Mouse (Mus musculus) hindbrain, embryonic 13.5 days (tissue): ENCODE data around the gene Gpc6. TPM values are rescaled to one million over a fixed set of nuclear protein-coding genes. Genes with fewer than 3 reads are reported as not detected.

Experiments used
- ATAC-seq: fragments of 200-750 bp; cut with Nextera tagmentation; 2 replicates; pipeline ENCODE4 v1.8.0; 2017; ENCODE audit warnings: moderate TSS enrichment; ENCODE audit not compliant: low FRiP score
- H3K27ac ChIP-seq: fragments of 300-500 bp; sonication (generic); 2 replicates; pipeline ENCODE4 v1.5.1; 2015; ENCODE audit warnings: inconsistent platforms, mild to moderate bottlenecking, moderate library complexity
- H3K27me3 ChIP-seq: fragments of 300-500 bp; sonication (generic); 2 replicates; pipeline ENCODE4 v1.6.1; 2015; ENCODE audit warnings: mild to moderate bottlenecking, inconsistent platforms
- H3K36me3 ChIP-seq: fragments of 300-500 bp; sonication (generic); 2 replicates; pipeline ENCODE4 v1.6.1; 2015; ENCODE audit warnings: mild to moderate bottlenecking, inconsistent platforms
- H3K4me1 ChIP-seq: fragments of 300-500 bp; sonication (generic); replicated peaks from 2 replicates; pipeline ENCODE4 v1.6.1; 2015; ENCODE audit warnings: inconsistent platforms
- H3K4me2 ChIP-seq: fragments of 300-500 bp; sonication (generic); 2 replicates; pipeline ENCODE4 v1.6.1; 2015; ENCODE audit warnings: inconsistent platforms, mild to moderate bottlenecking, moderate library complexity
- H3K4me3 ChIP-seq: fragments of 300-500 bp; sonication (generic); 2 replicates; pipeline ENCODE4 v1.5.1; 2015; ENCODE audit warnings: mild to moderate bottlenecking, inconsistent platforms
- H3K9ac ChIP-seq: fragments of 300-500 bp; sonication (generic); 2 replicates; pipeline ENCODE4 v1.6.1; 2015; ENCODE audit warnings: mild to moderate bottlenecking, inconsistent platforms
- H3K9me3 ChIP-seq: fragments of 300-500 bp; sonication (generic); 2 replicates; pipeline ENCODE4 v1.6.1; 2016; ENCODE audit warnings: inconsistent platforms
- WGBS: fragments of 180-500 bp; shearing (Covaris S2); methylation state at CpG from one replicate; pipeline ENCODE4 v1.1.7; 2015; 5-methylcytosine and 5-hydroxymethylcytosine counted together
- polyA plus RNA-seq: library from polyadenylated mRNA; unstranded; fragments of >200 nt; fragmentation: Nextera tagmentation; extraction: Ambion mirVana; gene quantifications from 2 replicates; pipeline ENCODE4 v1.2.1, GENCODE M21; 2015

Gpc6 gene
- polyA plus RNA-seq, 1 experiment from 2014 or later = 20.8 TPM

DNA sequence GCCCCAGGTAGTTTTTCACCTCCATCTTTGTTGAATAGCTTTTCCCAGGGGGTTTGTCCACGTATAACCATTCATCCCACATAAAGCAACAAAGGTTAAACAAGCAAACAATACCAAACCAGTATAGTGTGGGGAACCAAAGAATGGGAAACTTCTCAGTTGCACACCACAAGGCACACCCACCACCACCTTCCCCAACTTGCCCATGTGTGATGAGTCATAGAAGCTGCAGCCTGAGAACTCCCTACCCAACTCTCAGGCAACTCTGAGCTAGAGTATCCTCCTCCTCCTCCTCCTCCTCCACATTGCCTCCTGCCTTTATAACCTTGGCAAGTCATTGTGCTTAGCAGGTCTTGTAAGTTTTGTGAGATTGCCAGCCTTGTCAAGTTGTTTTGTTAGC lies 718.0 kb downstream of the Gpc6 start:
- no peak overlapping the region for H3K27ac ChIP-seq
- WGBS = 88% methylated on average over 1 of the region's 1 CpGs
- no peaks in the 10 kb centered on the region for H3K36me3 ChIP-seq
- no peak overlapping the region for H3K4me2 ChIP-seq
- no peak overlapping the region for H3K9ac ChIP-seq
- no peak for ATAC-seq
- H3K9me3 ChIP-seq = no peaks in the 10 kb centered on the region
- no peak overlapping the region for H3K4me3 ChIP-seq
- no peaks in the 10 kb centered on the region for H3K27me3 ChIP-seq
- H3K4me1 ChIP-seq = no peaks in the 10 kb centered on the region

DNA sequence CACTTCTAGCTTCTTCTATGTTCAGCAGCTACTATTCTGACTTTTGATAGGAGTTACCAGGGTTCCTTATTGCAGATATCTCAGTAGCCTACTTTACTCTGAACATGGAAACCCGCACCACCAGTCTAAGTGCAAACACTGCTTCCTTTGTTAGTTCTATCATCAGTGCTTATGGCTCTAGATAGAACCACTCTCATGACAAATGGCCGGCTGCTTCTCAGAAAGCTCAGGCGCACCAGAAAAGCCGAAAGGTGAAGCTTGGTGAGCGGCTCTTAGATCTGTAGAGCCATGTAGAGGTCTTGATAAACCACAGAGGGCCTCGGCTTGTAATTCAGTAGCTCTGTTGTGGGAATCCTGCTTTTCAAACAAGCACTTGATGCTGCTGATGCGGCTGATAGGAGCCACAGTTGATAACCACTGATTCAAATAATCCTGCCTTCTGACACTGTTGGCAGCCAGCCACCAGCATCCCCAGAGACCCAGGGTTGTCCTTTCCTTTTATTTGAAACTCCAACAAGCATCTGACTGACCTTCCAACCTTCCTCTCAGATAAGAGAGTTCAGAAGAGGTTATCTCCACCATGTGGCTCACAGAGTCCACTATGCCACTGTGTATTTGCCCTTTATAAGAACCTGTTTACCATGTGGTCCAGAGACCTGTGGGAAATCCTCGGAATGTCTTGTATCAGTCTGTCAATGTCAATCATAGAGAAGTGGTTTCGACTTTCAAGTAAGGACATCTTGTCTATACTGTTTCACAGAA lies 723.3 kb downstream of the Gpc6 start:
- Histone ChIP-seq H3K4me3 (no peak overlapping the region), H3K4me2 (no peak overlapping the region), H3K27me3 (no peaks in the 10 kb centered on the region), H3K36me3 (no peaks in the 10 kb centered on the region), H3K4me1 (0 out of 2 replicates have a peak, but pooled peaks cover 4% of the 10 kb centered on the region), H3K9me3 (no peaks in the 10 kb centered on the region), H3K27ac (no peak overlapping the region), H3K9ac (no peak overlapping the region)
- WGBS = 83% methylated on average over 9 of the region's 9 CpGs
- no peak for ATAC-seq

DNA sequence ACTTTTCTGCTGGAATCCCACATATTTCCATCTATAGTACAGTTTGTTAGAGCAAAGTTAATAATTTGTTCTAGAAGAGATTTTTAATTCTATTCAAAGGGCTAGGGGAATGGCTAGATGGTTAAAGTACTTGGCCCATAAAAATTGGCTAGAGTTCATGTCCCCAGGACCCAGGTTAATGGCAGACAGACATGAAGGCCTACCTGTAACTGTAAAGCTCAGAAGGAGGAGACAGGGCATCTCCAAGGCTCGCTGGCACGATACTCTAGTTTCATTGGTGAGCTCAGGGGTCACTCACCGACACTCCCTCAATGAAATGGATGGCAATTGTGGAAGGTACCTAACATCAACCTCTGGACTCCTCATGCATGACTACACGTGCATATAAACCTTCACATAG lies 725.0 kb downstream of the Gpc6 start:
- H3K4me3 ChIP-seq = no peak overlapping the region
- WGBS = 96% methylated on average over 4 of the region's 4 CpGs
- ATAC-seq = no peak

DNA sequence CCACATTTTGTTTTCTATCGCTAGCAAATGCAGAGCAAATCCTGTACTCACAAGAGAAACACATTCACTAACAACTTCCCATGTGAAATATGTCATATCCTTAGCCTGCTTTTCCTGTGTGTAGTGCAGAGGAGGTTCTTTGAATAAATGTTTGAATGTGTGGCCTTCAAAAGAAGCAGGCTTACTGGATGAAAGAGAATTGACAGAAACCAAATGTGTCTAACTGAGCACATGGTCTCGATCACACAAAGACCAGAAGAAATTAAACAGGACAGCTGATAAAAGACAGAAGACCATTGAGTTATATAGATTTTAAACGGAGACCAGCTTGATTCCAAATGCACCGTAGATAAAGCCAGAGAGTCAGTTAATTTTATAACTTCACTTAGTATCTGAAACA lies 726.2 kb downstream of the Gpc6 start:
- no peak for ATAC-seq
- Histone ChIP-seq H3K9ac (no peak overlapping the region), H3K27ac (no peak overlapping the region), H3K4me3 (no peak overlapping the region), H3K9me3 (no peaks in the 10 kb centered on the region), H3K27me3 (no peaks in the 10 kb centered on the region), H3K4me2 (no peak overlapping the region), H3K4me1 (peaks cover 9% of the 10 kb centered on the region; the same call in 1 of the 2 replicates), H3K36me3 (no peaks in the 10 kb centered on the region)
- WGBS = 80% methylated on average over 4 of the region's 4 CpGs

More for the DNA sequence above, 725.0 kb downstream of the Gpc6 start:
- Histone ChIP-seq H3K27me3 (no peaks in the 10 kb centered on the region), H3K36me3 (no peaks in the 10 kb centered on the region), H3K9ac (no peak overlapping the region), H3K27ac (no peak overlapping the region), H3K9me3 (no peaks in the 10 kb centered on the region), H3K4me2 (no peak overlapping the region), H3K4me1 (peaks cover 5% of the 10 kb centered on the region; the same call in 1 of the 2 replicates)

DNA sequence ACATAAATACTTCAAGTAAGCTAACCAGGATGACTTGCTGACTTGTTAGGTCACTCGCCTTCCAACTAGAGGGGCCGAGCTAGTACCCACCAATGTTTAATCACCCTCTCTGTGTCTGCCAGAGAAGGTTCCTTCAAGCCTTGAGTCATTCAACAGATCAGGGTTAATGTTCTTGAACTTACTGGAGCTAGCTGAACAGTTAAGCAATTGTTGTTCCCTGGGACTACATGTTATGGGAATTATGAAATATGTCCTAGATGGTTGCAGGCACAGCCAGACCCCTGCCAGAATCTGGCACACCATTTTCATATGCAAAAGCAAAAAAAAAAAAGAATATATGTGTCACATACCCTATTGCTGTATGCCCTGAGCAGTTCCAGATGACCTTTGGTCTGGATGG lies 726.8 kb downstream of the Gpc6 start:
- Histone ChIP-seq H3K27ac (no peak overlapping the region), H3K4me1 (peaks cover 9% of the 10 kb centered on the region; the same call in 1 of the 2 replicates), H3K9me3 (no peaks in the 10 kb centered on the region), H3K4me3 (no peak overlapping the region), H3K9ac (no peak overlapping the region), H3K27me3 (no peaks in the 10 kb centered on the region), H3K4me2 (no peak overlapping the region), H3K36me3 (no peaks in the 10 kb centered on the region)
- ATAC-seq = no peak
- 86% methylated on average over 2 of the region's 2 CpGs for WGBS

DNA sequence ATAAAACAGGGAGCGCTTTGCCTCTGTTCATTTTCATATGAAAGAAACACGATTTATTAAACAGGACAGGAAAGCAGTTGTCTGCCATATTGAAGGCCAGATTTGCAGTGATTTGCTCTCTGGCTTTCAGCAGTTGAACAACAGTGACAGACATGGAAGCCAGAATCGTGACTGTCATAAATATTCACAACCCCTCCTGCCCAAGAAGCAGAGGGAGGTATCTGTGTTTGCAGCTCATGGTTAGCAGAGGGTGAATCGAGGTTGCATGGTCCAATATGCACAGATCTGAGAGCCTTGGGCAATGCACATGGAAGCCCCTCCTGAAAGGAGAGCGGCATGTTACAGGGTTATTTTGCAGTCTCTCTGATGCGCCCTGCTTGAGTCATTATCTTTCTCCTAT lies 730.3 kb downstream of the Gpc6 start:
- Histone ChIP-seq H3K9me3 (no peaks in the 10 kb centered on the region), H3K27me3 (no peaks in the 10 kb centered on the region), H3K4me3 (no peak overlapping the region), H3K9ac (no peak overlapping the region), H3K36me3 (no peaks in the 10 kb centered on the region), H3K4me2 (no peak overlapping the region), H3K27ac (no peak overlapping the region), H3K4me1 (peaks cover 5% of the 10 kb centered on the region; the same call in 1 of the 2 replicates)
- ATAC-seq = no peak
- 64% methylated on average over 6 of the region's 6 CpGs for WGBS

DNA sequence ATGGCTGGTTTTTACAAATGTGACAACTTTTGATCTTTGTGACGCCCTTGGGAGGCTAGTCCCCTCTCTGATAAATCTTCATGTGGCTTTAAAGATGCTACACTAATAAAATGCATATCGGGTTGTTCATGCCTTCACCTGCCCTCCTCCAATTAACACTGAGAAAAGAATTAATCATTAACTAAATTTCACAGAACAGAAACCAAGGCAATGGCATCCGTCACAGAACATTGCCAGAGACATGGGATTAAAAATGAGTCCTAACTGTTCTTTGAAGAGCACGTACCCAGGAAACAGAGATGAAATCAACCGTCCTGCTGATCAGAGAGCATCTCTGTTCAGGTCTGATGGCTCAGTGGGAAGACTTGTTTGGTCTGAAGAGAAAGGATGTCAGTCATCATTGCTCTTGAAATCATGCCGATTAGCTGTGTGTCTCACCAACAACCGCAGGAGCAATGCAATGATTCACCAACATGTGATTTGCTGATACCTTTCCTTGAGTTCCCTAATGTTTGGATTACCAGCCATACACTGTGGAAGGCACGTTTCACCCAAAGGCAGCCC lies 734.2 kb downstream of the Gpc6 start:
- no peak overlapping the region for H3K27ac ChIP-seq
- no peaks in the 10 kb centered on the region for H3K27me3 ChIP-seq
- H3K4me1 ChIP-seq = peaks cover 5% of the 10 kb centered on the region; the same call in 1 of the 2 replicates
- no peak overlapping the region for H3K9ac ChIP-seq
- H3K4me2 ChIP-seq = no peak overlapping the region
- H3K9me3 ChIP-seq = no peaks in the 10 kb centered on the region
- WGBS = 84% methylated on average over 8 of the region's 8 CpGs
- no peak overlapping the region for H3K4me3 ChIP-seq
- no peak for ATAC-seq
- H3K36me3 ChIP-seq = no peaks in the 10 kb centered on the region

DNA sequence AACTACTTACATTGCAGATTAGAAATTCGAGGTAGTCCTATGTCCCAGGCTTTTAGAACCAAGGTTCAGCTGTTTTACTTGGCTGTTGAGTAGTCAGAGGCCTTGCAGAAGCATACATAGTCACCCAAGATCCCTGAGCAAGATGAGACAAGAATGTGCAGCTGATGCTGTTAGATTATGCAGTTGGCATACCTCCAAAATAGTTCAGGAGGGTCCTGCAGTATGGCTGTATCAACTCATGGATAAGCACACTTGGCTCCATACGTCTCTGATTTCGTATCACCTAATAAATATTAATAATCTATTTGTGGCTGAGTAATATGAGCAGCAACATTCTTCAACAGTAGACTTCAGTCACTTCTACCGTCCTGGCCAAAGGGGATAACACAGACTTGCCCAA lies 737.1 kb downstream of the Gpc6 start:
- Histone ChIP-seq H3K4me2 (no peak overlapping the region), H3K9me3 (no peaks in the 10 kb centered on the region), H3K9ac (no peak overlapping the region), H3K4me1 (no peaks in the 10 kb centered on the region), H3K4me3 (no peak overlapping the region), H3K36me3 (no peaks in the 10 kb centered on the region), H3K27me3 (no peaks in the 10 kb centered on the region), H3K27ac (no peak overlapping the region)
- 80% methylated on average over 4 of the region's 4 CpGs for WGBS
- no peak for ATAC-seq

DNA sequence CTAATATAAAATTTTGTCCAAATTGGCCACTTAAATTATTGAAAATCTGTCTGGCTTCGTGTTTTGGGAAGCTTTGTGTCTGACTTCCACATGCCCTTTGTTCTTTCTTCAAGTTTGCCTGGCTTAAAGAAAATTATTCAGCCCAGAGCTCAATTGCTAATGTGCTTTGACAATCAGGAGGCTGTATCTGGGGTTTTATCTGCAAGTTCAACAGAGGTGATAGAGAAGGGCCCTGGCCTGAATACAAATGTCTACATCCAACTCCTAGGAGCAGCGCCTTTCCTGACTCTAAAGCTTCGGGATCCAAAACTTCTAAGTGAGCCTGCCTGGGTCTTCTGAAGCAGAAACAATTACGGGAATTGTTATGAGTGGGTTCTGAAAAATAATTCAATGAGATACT lies 739.7 kb downstream of the Gpc6 start:
- no peak for ATAC-seq
- H3K4me3 ChIP-seq = no peak overlapping the region
- no peaks in the 10 kb centered on the region for H3K36me3 ChIP-seq
- no peaks in the 10 kb centered on the region for H3K4me1 ChIP-seq
- WGBS = 62% methylated on average over 4 of the region's 4 CpGs
- no peak overlapping the region for H3K9ac ChIP-seq
- no peaks in the 10 kb centered on the region for H3K9me3 ChIP-seq
- H3K4me2 ChIP-seq = no peak overlapping the region
- H3K27me3 ChIP-seq = no peaks in the 10 kb centered on the region
- no peak overlapping the region for H3K27ac ChIP-seq

DNA sequence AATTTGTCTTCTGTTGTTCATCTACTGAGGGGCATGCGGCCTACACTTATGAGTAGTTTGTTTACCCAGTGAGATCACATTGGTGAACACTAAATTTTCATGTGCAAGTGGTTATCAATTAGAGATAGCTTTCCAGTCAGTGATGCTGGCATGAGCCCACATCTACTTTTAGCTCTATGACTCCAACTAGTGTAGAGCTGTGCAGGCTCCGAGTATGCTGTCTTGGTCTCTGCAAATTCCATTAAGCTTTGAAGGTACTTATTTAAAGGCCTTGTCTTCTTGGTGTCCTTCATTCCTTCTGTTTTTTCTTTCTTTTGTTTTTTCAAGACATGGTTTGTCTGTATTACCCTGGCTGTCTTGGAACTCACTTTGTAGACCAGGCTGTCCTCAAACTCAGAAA lies 741.0 kb downstream of the Gpc6 start:
- WGBS = 98% methylated on average over 2 of the region's 2 CpGs
- Histone ChIP-seq H3K9ac (no peak overlapping the region), H3K9me3 (no peaks in the 10 kb centered on the region), H3K4me2 (no peak overlapping the region), H3K27me3 (no peaks in the 10 kb centered on the region), H3K36me3 (no peaks in the 10 kb centered on the region), H3K27ac (no peak overlapping the region), H3K4me3 (no peak overlapping the region), H3K4me1 (no peaks in the 10 kb centered on the region)
- no peak for ATAC-seq

DNA sequence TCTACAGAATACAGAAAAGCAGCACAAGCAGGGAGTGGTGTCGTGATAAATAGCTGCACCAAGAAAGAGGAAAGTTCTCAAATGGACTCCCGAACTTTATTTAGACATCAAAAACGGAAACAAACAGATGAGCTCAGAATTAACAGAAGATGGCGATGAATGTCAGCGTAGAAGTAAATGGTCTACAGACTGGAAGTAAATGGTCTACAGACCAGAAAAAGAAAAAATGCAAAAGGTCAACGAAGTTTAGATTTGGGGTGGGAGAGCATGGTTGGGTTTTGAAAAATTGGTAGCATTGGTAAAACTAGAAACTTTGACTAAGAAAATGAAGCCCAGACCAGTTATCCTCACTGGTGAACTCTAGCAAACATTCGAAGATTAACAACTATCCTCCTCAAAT lies 748.4 kb downstream of the Gpc6 start:
- Histone ChIP-seq H3K4me1 (no peaks in the 10 kb centered on the region), H3K4me3 (no peak overlapping the region), H3K9me3 (no peaks in the 10 kb centered on the region), H3K27ac (no peak overlapping the region), H3K36me3 (no peaks in the 10 kb centered on the region), H3K9ac (no peak overlapping the region), H3K4me2 (no peak overlapping the region), H3K27me3 (no peaks in the 10 kb centered on the region)
- no peak for ATAC-seq
- WGBS = 94% methylated on average over 7 of the region's 7 CpGs

DNA sequence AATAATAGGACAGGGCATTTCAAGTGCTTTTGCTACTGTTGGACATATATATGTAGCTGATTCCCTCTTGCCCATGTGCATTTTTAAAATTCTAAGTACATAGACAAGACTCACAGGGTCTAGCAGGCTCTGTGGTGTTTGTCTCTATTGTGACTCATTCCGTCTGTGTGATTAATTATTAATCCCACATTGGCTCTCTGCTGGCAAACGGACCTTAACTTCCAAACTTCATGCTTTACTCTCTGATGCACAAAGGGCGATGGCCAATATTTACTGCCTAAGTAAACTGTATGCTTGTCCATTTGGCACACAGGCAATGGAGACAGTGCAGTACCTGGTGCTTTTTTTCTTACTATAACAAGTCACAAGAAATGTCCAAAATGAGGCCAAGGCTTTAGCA lies 749.4 kb downstream of the Gpc6 start:
- WGBS = 53% methylated on average over 3 of the region's 3 CpGs
- H3K4me2 ChIP-seq = no peak overlapping the region
- H3K4me3 ChIP-seq = no peak overlapping the region
- H3K27ac ChIP-seq = no peak overlapping the region
- H3K9ac ChIP-seq = no peak overlapping the region
- no peaks in the 10 kb centered on the region for H3K4me1 ChIP-seq
- H3K9me3 ChIP-seq = no peaks in the 10 kb centered on the region
- no peaks in the 10 kb centered on the region for H3K27me3 ChIP-seq
- no peaks in the 10 kb centered on the region for H3K36me3 ChIP-seq
- ATAC-seq = no peak

DNA sequence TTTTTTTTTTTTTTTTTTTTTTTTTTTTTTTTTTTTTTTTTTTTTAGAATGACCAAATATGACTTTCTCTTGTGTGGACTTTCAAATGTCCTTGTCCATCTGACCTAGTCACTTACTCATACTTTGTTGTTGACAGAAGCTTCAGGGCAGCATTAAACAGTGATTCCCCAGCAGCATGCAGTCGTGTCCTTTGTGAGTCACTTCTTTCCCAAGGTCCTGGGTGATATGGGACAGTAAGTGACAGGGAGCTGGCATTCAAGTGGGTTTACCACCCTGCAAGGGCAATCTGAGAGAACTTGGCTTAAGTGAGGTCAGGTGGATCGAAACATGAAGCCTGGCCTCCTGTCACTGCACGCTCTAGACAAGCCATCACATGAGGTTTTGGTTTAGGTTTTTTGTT lies 754.8 kb downstream of the Gpc6 start:
- Histone ChIP-seq H3K9me3 (no peaks in the 10 kb centered on the region), H3K27ac (no peak overlapping the region), H3K4me1 (peaks cover 10% of the 10 kb centered on the region), H3K4me2 (no peak overlapping the region), H3K27me3 (no peaks in the 10 kb centered on the region), H3K36me3 (no peaks in the 10 kb centered on the region), H3K9ac (no peak overlapping the region), H3K4me3 (no peak overlapping the region)
- 89% methylated on average over 3 of the region's 3 CpGs for WGBS
- no peak for ATAC-seq
